Mouse (Mus musculus) thymus, postnatal 0 days (tissue): ENCODE data around the gene Thy1. TPM values are rescaled to one million over a fixed set of nuclear protein-coding genes. Genes with fewer than 3 reads are reported as not detected.
A peak's percentile ranks its signal among the peaks of the same experiment; 100 is the strongest.

ENCODE experiments used
- DNase-seq: peaks from one replicate; pipeline ENCODE4 v3.0.0-alpha.2; 2015; ENCODE audit warnings: low spot score
- polyA plus RNA-seq: library from polyadenylated mRNA; unstranded; fragments of >200 nt; fragmentation: Nextera tagmentation; extraction: Ambion mirVana; gene quantifications from 2 replicates; pipeline ENCODE4 v1.2.1, GENCODE M21; 2015

The Thy1 gene
- polyA plus RNA-seq, 1 experiment from 2014 or later, result 436 TPM

DNA sequence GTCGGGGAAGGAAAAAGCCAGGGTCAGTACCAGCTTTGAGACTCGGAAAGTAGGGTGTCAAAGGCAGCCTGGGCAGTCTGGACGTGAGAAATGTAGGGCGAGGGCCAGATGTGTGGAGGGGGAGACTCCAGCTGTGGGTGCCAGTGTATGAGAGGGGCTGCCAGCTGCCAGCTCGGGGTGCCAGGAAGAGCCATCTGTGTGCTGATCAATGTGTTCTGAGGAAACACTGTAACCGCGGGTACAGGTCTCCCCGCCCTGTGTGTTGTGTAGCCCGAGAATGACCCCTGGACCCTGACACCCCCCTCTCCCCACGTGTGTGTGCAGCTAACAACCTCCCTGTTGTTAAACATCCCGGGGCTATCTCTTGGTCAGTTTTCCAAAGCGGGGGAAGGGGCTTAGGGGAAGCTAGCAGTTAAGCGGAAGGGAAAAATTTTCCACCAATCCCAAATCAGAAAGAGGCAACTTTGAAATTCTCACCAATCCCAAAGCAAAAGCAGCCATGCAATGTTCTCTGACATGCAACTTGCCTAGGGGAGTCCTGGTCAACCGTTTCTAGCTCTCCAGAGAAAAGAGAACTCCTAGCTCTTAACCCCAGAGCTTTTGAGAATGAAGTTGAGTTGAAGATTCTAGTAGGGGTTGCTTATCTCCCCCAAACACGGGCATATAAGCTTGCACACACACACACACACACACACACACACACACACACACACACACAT lies 24.2 kb downstream of the Thy1 start:
- peak; percentile 79 for DNase-seq

DNA sequence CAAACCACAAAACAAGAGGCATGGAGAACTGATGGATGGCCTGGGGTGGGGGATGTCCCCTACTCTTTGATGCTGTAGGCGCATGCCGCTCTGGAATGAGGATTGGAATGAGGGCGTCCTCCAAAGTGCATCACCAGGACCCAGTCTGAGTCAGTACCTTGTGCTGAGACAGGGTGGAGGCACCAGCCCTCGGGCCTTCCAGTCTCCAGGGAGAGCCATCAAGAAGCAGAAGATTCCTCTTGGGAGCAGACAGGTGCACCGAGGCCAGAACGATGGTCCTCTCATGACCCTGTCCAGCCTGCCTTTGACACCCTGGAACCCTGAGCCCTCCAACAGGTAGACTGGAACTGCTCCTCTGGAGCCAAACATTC lies 24.8 kb downstream of the Thy1 start:
- DNase-seq, result no peak

DNA sequence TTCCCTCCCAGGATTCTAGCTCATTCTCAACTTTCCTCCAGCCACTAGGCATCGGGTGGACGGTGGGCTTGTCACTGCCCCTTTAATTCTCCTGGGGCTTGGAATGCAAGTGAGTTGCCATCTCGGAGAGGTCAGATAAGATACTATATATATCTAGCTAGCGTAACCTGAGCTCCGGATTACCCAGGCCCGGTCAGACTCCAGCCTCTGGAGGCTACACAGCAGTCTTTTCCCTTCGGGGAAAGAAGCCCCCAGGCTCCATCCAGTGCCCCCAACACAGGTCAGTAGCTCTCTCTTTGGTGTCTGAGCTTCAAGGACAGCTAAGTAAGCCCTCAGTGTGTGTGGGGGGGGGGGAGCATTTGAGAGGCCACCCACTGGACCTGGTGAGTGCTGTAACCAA lies 26.1 kb downstream of the Thy1 start:
- no peak for DNase-seq

GRCm38 (mm10) chr9:44070113-44070843 lies 27.1 kb downstream of the Thy1 start:
- peak; percentile 41 for DNase-seq

DNA sequence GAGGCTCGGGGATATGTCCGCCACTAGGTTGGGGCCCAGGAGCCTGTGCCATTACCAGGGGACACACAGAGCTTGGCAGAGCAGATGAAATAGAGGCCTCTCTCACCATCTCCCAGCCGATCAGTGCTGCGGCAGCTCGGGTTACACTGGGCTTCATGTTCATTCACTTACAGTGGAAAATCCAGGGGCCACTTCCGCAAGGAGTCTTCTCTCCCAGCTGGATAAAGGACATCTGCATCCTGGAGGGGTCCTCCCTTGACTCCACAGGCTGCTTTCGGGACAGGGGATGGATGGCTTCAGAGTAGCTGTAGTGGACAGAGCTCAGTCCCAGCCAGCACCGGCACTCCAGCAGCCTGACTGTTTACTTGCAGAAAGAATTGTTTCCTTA lies 27.7 kb downstream of the Thy1 start:
- no peak for DNase-seq

DNA sequence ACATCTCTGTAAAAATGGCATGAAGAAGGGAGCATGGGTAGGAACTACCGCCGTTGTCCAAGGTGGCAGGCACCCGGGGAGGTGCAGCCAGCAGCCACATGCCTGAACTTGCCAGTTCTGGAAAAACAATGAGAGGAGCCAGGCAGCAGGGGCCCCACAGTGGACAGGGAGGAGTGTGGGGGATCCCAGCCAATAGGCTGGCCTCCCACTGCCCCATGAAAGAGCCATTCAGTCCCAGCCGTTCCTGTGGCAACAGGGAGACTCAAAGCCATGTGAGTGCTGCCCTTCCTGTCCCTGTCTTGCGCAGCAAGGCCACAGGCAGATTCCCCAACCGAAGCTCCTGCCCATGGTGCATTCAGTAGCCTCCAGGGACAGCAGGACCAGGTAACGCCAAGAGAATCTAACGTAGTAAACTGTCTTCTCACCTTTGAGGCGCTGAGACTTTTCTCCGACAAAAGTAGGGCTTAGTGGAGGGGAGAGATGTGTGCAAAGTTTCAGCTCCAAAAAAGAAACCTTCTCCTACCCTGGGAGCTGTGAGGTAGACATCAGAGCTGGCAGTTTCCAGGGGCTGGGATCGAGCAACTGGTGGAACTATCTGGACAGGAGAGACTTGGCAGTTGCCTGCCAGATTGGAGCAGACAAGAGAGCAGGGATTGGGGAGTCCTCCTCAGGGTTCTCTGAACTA lies 28.9 kb downstream of the Thy1 start:
- no peak for DNase-seq

- DNase-seq, result no peak
Measured at GRCm38 (mm10) chr9:44072599-44072915, 29.4 kb downstream of the Thy1 start.

GRCm38 (mm10) chr9:44073115-44073514 lies 29.9 kb downstream of the Thy1 start:
- DNase-seq, result no peak

- DNase-seq, result peak; percentile 62
Measured at GRCm38 (mm10) chr9:44074395-44075275, 31.5 kb downstream of the Thy1 start.

- DNase-seq, result no peak
Measured at GRCm38 (mm10) chr9:44075276-44075995, 32.3 kb downstream of the Thy1 start.

DNA sequence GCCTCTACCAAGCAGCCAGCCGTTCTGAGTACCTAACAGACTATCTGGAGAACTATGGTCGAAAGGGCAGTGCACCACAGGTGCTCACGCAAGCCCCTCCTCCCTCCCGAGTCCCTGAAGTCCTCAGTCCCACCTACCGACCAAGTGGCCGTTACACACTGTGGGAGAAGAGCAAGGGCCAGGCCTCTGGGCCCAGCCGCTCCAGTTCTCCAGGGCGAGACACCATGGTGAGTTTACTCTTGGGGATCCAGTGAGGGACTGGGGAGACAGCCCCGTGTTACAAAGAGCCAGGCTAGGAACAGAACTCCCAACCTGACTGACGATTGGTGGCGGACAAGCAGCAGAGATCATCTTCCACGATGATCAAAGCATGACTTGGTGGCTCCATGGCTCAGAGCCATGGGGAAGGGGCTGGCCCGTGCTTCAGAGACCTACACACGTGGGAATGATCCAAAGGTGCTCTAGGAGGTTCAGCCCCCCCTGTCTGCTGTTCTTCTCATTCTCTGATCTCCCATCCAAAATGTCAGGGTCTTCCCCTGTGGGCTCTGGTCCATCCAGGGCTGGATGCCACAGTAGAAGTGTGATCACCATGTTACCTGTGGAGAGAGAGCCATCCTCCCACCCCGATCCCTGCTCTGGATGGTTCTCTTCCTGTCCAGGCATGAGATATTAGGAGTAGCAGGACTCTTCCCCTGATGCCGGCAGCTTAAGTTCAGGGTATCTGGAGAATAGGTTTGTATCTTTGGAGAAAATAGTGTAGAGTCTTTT lies 33.0 kb downstream of the Thy1 start:
- DNase-seq, result no peak

- peak; percentile 78 for DNase-seq
Measured at GRCm38 (mm10) chr9:44076764-44077120, 33.6 kb downstream of the Thy1 start.

GRCm38 (mm10) chr9:44077266-44077910 lies 34.2 kb downstream of the Thy1 start:
- no peak for DNase-seq

DNA sequence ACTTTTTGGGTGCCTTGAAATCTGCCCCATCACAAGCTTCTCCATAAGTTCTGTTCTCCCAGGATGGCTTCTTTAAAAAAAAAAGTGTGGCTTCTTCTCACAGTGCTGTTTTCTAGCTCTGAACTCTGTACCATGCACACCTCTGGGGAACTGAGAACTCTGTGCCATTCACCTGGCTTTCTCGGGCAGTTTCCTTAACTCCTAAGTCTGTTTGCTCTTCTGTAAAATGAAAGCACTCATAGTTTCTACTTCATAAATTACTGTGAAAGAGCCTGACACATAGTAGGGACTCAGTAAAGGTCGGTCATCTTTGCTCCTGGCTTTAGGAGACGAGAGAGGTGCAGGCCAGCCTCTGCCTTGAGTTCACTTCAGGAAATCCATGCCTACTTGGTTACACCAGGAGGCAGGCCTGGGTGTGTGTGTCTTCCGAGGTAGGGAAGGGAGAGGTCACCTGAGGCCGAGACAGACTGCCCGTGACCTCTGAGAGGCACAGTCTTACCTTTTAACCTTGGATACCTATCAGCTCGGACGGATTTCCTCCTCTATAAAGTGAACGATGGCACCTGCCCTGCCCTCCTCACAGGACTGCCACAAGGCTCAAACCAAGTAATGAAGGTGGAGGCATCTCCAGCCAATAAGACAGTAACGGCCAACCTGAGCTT lies 35.1 kb downstream of the Thy1 start:
- no peak for DNase-seq

GRCm38 (mm10) chr9:44078955-44079756 lies 36.0 kb downstream of the Thy1 start:
- DNase-seq, result no peak

DNA sequence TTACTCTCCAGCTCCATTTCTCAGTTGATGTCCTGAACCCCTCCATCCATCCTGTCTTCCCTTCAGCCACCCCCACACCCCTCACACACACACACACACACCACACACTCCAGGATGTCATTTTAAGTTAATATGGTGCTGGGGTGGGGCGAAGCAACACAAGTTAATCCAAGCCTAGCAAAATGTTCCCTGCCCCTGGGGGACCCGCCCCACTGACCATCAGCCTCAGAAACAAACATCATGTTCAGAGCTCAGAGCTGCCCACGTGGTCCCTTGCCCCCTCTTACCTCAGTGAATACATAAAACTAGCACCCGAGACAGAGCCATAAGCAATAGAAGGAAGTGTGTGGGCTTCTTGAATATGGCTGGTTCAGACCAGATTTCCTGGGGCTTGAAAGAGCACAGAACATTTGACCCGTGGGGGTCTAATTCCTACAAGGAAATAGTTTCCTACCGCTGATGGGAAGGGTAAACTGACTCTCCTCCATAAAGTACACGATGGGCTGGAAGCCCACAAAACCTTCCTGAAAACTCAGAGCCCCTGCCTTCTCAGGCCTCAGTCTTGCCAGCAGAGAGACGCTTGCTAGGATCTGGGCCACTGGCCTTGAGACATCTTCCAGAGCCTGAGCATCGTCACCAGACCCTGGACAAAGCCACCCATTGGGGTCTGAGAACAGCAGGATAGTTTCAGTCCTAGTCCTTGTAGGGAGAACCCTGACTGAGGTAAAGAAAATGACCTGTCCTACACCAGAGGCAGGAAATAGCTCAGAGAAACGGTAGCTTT lies 37.0 kb downstream of the Thy1 start:
- DNase-seq, result no peak

DNA sequence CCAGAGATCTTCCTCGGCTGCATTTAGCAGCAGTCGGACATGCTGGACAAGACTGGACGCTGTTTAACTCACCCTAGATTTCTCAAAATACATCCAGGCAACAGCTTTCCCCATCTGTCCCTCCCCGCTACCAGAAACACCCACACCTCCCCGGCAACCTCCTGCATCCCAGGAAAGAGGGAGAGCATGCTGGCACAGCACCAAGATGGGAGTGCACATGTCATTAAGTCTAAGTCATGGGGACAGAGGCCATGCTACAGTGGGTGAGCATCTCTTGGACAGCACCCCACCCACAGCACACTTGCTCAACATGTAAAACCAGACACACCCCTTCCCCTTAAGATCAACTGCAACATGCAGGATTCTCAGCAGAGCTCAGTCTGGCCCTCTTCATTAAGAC lies 37.8 kb downstream of the Thy1 start:
- no peak for DNase-seq

- no peak for DNase-seq
Measured at GRCm38 (mm10) chr9:44081581-44081980, 38.4 kb downstream of the Thy1 start.
